Mouse (Mus musculus) Muller cell, postnatal 12 days (primary cell): ENCODE measurements around the gene Apoc4.

Source experiments
- DNase-seq: peaks from one replicate; pipeline ENCODE4 v3.0.0-alpha.2; 2015; ENCODE audit errors: inconsistent ontology term

The Apoc4 gene

GRCm38 (mm10) chr7:19681202-19681694 is at the start of gene Apoc4, which contains the start of gene Gm44805:
Gene Apoc4, minus strand, starts transcription at chr7:19681479.
Gene Gm44805, minus strand, starts transcription at chr7:19681423.
- no peak for DNase-seq

- no peak for DNase-seq
These were observed 45.3 kb upstream of the Apoc4 start for GRCm38 (mm10) chr7:19726541-19726940.

DNA sequence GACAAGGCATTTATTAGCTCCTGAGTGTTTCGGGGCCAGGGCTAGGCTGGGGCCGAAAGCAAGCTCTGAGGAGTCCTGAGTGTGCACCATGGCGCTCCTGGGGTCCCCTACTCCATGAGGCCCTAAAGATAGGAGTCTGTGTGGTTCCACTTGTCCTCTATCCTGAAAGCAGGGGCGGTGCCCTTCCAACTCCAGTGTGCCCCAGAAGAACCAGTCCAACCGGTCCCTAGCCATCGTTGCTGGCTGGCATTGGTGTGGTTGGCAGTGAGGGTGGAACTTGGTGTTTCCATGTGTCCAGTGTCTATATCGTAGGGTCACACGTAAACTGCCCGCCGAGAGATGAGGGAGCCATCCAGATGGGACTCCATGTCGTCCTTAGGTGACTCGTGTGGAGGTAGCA is 42.9 kb upstream of the Apoc4 start:
- no peak for DNase-seq

DNA sequence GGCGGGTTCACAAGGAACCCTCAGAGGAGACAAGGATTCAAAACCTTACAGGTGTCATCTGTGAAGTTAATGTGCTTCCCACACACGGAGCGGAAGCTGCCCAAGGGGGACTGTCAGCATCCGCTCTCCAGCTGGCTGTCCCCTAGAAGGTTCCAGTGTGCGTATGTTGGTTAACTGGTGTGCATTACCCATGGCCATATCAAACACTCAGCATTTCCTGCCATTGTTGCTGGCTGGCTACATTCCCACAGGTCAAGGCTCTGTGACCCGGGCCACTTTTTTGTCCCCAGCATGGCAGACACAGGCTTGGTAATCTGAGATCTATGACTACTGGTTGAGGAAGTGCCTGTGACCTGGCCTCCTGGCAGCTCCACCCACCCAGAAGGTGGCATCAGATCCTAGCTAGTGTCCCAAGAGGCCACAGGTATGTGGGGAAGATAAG is 41.5 kb upstream of the Apoc4 start:
- DNase-seq = no peak

- DNase-seq = no peak
These were observed 37.9 kb upstream of the Apoc4 start for GRCm38 (mm10) chr7:19719200-19719599.

DNA sequence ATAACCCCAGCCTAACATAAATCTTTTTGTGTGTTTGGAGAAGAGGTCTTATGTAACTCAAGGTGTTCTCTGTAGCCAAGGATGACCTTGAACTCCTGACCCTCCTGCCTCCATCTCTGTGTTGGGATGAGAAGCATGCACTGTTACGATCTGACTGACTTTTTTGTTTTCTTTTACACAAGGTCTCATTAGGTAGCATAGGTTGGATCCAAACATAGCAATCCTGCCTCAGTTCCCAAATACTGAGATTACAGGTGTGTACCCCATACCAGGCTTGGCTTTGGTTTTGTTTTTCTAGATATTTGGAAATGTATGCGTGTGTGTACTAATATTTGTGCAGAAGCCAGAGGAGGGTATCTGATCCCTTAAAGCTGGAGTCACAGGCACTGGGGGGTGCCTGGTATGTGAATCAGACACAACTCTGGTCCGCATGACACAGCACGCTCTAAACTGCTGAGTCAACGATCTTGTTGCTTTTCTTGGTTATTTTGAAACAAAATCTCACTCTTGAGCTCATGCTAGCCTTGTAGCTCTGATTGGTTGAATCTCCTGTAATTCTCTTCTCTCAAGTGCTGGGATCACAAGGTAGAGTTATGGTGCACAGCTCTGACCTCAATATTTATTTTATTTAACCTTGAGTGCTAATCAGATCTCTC is 37.1 kb upstream of the Apoc4 start:
- DNase-seq = no peak

DNA sequence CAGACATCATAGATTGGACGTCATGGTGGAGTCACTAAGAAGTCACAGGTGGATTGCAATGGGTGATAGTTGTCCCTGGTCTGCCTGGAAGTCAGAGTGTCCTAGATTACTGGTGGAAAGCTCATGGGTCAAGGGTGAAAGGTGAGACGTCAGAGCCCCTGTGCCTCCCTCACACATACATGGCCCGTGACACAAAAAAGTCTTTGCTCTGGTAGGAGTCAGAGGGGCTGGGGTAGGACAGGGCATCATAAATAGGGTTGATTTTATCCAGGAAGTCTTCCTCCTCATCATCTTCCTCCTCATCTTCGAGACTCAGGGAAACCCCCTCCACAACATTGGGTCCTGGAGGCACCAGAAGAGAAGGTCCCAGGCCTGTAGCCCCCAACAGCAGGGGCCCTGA is 36.1 kb upstream of the Apoc4 start:
- no peak for DNase-seq

DNA sequence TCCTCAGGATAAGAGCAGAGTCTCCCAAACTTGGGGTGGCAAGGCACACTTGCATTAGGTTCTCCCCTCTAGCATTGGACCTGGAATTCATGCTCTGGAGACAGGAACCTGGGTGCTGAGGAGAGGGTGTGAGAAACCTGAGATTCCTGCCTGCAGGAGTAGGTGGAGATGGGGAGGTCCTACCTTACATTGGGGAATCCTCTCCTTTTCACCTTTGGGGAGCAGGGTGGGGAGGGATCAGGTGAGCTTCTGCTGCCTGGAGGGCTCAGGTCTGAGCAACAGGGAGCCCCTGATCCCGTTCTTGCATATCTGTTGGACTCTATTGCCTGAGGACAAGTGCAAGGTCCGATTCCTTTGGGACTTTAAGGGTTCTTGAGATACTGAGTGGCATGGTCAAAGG is 35.5 kb upstream of the Apoc4 start:
- DNase-seq = no peak

GRCm38 (mm10) chr7:19716055-19716682 is 34.9 kb upstream of the Apoc4 start:
- DNase-seq = no peak

DNA sequence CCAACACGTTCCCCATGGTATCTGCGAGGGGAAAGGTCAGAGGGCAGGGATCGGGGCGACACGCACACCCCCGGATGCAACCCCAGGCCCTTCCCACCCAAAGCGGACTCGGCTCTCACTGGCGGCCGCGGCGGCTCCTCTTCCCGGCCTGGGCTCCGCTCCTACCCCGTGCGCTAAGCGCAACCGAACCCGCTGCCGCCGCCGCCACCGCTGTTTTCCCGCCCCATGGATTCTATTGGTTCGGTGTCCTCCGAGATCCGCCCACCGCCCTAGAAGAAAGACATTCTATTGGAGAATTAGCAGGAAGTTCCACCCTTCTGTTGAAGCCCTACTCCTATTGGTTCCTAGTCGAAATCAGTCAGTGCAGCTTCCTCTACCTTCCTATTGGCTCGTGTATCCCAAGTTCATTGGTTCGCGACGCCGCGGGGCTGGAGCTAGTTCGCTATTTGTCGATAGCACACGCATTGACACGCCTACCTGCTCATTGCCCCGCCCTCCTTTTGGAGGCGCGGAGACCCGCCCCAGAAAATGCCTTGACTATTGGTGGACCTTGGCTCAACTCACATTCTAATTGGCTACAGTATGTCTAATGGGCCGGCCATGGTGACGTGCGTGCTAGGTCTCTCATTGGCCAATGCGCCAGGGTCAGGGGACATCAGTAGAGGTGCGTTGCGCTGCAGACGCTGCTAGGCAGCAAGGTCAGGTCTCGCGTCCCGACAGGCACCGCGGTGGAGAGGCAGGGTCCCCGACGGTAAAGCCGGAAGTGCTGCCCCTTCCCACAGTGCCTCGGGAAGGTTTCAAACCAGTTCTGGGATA is 34.2 kb upstream of the Apoc4 start, which contains the start of gene Tomm40:
TSS of gene Tomm40 (minus strand) at position 200 of the 816 bp plus-strand sequence.
- peak; percentile 100 for DNase-seq

- DNase-seq = no peak
These were observed 33.6 kb upstream of the Apoc4 start for GRCm38 (mm10) chr7:19714836-19715235.

- DNase-seq = no peak
These were observed 32.3 kb upstream of the Apoc4 start for GRCm38 (mm10) chr7:19713598-19713997.

DNA sequence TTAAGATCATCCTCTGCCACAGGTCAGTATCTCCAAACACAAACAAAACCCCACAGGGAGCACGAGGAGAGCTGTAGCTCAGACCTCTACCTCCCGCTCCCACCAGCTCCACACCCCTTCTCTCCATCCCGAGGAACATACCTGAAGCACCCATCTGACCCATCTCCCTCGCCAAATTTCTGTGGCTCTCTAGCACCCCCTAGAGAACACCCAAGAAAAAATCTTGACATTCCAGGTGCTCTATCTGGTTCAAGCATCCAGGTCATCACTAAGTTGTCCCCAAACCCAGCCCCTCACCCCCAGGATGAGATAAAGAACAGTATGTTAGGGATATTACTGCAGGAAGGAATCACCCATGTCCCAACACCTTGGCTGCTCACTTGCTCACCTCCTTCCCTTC is 31.9 kb upstream of the Apoc4 start:
- no peak for DNase-seq

DNA sequence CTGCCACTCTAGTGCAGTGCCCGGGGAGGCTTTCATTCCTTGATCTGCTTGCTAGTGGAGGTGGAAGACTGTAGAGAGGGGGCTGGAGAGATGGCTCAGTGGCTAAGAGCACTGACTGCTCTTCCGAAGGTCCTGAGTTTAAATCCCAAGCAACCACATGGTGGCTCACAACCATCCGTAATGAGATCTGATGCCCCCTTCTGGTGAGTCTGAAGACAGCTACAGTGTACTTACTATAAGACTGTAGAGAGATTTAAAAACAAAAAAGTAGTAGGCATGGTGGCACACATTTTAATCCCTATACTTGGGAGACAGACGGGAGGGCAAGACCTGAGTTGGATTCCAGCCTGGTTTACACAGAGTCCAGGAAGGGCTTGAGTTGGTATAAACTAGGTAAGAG is 31.1 kb upstream of the Apoc4 start:
- no peak for DNase-seq

DNA sequence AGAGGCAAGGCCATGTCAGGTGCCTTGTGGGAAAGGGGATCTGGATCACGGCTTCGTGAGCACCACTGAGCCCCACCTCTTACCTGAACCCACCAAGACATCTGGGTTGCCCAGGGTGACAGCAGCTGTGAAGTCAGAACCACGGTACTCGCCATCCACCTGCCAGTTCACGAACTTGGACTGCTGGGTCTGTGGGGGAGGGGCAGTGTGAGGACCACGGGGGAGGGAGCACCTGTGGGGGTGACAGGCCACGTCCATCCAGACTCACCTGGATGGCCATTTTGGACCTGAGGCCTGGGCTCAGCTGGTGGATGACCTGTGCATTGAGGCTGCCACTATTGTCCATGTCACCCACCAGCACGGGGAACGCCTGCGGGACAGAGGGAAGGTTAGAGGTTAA is 29.4 kb upstream of the Apoc4 start:
- DNase-seq = no peak

- no peak for DNase-seq
These were observed 24.0 kb upstream of the Apoc4 start for GRCm38 (mm10) chr7:19705271-19705670.

DNA sequence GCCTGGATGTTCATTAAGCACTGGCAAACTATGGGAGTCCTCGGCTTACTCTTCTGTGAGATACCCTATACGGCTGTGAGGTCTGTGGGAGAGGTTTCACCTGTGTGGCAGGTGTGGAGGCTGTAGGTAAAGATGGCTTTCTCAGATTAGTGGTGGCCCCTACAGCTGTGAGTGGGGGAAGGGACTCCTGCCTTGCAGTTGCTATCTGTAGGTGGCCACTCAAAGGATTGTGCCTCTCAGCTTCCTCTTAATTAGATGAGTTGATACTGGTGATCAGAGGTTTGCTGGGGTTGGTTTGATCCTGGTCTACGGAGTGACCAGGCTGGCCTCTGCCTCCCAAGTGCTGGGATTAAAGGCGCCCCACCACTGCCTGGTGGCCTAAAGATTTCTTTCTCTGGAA is 23.2 kb upstream of the Apoc4 start:
- no peak for DNase-seq

- DNase-seq = no peak
These were observed 21.7 kb upstream of the Apoc4 start for GRCm38 (mm10) chr7:19702859-19703555.

DNA sequence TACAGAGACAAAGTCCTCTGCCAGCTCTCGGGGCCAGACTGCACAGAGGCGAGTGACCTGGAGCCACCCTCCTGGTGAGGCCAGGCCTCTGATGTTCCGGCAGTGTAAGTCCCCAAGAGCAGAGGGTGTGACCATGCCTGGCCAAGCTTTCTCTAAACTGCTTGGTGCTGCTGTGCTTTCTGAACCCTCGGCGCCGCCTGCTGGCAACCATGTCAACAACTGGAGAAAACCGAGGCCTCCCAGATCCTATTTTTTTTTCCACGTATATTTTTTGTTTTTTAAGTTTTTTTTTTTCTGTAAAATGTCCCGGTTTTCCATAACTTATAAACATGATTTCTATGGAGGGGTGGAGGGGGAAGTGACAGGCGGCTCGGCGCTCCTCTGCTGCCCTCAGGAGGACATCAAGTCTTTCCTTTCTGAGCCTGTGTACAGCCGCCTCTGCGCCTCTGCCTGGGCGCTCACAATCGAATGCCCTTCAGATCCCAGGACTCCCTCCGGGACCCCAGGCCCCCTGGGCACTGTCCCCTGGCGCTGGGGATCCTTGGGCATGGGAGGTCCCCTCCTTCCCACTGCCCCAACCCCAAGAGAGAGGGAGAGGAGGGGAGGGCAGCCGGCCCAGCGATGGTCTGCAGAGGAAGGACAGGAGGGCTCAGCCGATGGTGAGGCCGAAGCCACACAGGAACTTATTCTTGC is 19.9 kb upstream of the Apoc4 start:
- peak; percentile 69 for DNase-seq

GRCm38 (mm10) chr7:19700299-19701068 is 19.2 kb upstream of the Apoc4 start:
- DNase-seq = no peak

DNA sequence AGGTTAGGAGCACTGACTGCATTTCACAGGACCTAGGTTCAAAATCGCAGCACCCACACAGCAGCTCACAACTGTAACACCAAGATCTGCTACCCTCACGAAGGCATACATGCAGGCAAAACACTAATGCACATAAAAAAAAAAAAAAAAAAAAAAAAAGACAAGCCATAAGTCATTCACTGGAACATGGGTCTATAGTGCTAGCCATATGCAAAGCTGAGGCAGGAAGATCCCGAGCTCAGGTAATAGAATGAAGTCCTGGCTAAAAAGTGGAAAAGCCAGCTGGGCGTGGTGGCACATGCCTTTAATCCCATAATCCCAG is 18.5 kb upstream of the Apoc4 start:
- no peak for DNase-seq
